Mouse (Mus musculus): Measurements from ENCODE around the gene Rbm20. TPM values are rescaled to one million over a fixed set of nuclear protein-coding genes. Genes with fewer than 3 reads are reported as not detected.
A peak's percentile ranks its signal among the peaks of the same experiment; 100 is the strongest.

The Rbm20 gene
- 2.5 and 3.8 TPM in 2 replicates for polyA plus RNA-seq (2012; rRNA removed)

GRCm38 (mm10) chr19:53676718-53677634 is at the start of gene Rbm20:
Gene Rbm20, plus strand, starts transcription at chr19:53677306.
- TF ChIP-seq POLR2A (IDR thresholded peaks at IDR 0.05; ENCODE audit: borderline replicate concordance, extremely low read depth, low read depth, low read length): no peak
- TF ChIP-seq CTCF (IDR thresholded peaks at IDR 0.05; ENCODE audit: insufficient read depth, low read length): no peak
- 2% methylated on average over 82 of the region's 82 CpGs for WGBS
- peak; percentile 15 for DNase-seq
- Histone ChIP-seq H3K4me1 (ENCODE audit: control insufficient read depth, insufficient read depth, low read length) (no peaks in the 10 kb centered on the region), H3K4me3 (replicated peaks; ENCODE audit: extremely low read depth, low read depth, low read length) (peak within 1 kb of the TSS; percentile 44)

GRCm38 (mm10) chr19:53638041-53638440 is 39.1 kb upstream of the Rbm20 start:
- TF ChIP-seq CTCF (IDR thresholded peaks at IDR 0.05; ENCODE audit: insufficient read depth, low read length) (no peak), POLR2A (IDR thresholded peaks at IDR 0.05; ENCODE audit: borderline replicate concordance, extremely low read depth, low read depth, low read length) (no peak)
- DNase-seq: no peak
- H3K4me1 ChIP-seq (ENCODE audit: control insufficient read depth, insufficient read depth, low read length): no peaks in the 10 kb centered on the region
- no peak overlapping the region for H3K4me3 ChIP-seq (replicated peaks; ENCODE audit: extremely low read depth, low read depth, low read length)
- 92% methylated on average over 2 of the region's 2 CpGs for WGBS

GRCm38 (mm10) chr19:53638727-53639126 is 38.4 kb upstream of the Rbm20 start:
- TF ChIP-seq CTCF (IDR thresholded peaks at IDR 0.05; ENCODE audit: insufficient read depth, low read length) (no peak), POLR2A (IDR thresholded peaks at IDR 0.05; ENCODE audit: borderline replicate concordance, extremely low read depth, low read depth, low read length) (no peak)
- 82% methylated on average over 8 of the region's 8 CpGs for WGBS
- DNase-seq: no peak
- Histone ChIP-seq H3K4me3 (replicated peaks; ENCODE audit: extremely low read depth, low read depth, low read length) (no peak overlapping the region), H3K4me1 (ENCODE audit: control insufficient read depth, insufficient read depth, low read length) (no peaks in the 10 kb centered on the region)

GRCm38 (mm10) chr19:53644020-53644595 is 33.0 kb upstream of the Rbm20 start:
- Histone ChIP-seq H3K4me3 (replicated peaks; ENCODE audit: extremely low read depth, low read depth, low read length) (no peak overlapping the region), H3K4me1 (ENCODE audit: control insufficient read depth, insufficient read depth, low read length) (no peaks in the 10 kb centered on the region)
- WGBS: 90% methylated on average over 9 of the region's 9 CpGs
- TF ChIP-seq POLR2A (IDR thresholded peaks at IDR 0.05; ENCODE audit: borderline replicate concordance, extremely low read depth, low read depth, low read length) (no peak), CTCF (IDR thresholded peaks at IDR 0.05; ENCODE audit: insufficient read depth, low read length) (no peak)
- no peak for DNase-seq

- no peak for DNase-seq
- no peak for TF ChIP-seq CTCF (IDR thresholded peaks at IDR 0.05; ENCODE audit: insufficient read depth, low read length)
- no peak for TF ChIP-seq POLR2A (IDR thresholded peaks at IDR 0.05; ENCODE audit: borderline replicate concordance, extremely low read depth, low read depth, low read length)
- no peaks in the 10 kb centered on the region; the same call in 1 of the 2 replicates for H3K4me1 ChIP-seq (ENCODE audit: control insufficient read depth, insufficient read depth, low read length)
These were observed 29.8 kb upstream of the Rbm20 start for GRCm38 (mm10) chr19:53647301-53647700.

GRCm38 (mm10) chr19:53648056-53648455 is 29.1 kb upstream of the Rbm20 start:
- TF ChIP-seq POLR2A (IDR thresholded peaks at IDR 0.05; ENCODE audit: borderline replicate concordance, extremely low read depth, low read depth, low read length) (no peak), CTCF (IDR thresholded peaks at IDR 0.05; ENCODE audit: insufficient read depth, low read length) (no peak)
- H3K4me1 ChIP-seq (ENCODE audit: control insufficient read depth, insufficient read depth, low read length): no peaks in the 10 kb centered on the region; the same call in 1 of the 2 replicates
- no peak for DNase-seq
- WGBS: 31% methylated on average over 5 of the region's 5 CpGs
- H3K4me3 ChIP-seq (replicated peaks; ENCODE audit: extremely low read depth, low read depth, low read length): no peak overlapping the region

More at GRCm38 (mm10) chr19:53647301-53647700, 29.8 kb upstream of the Rbm20 start:
- no peak overlapping the region for H3K4me3 ChIP-seq (replicated peaks; ENCODE audit: extremely low read depth, low read depth, low read length)
- WGBS: 85% methylated on average over 9 of the region's 9 CpGs

GRCm38 (mm10) chr19:53648802-53649236 is 28.3 kb upstream of the Rbm20 start:
- peak; percentile 59 for DNase-seq
- TF ChIP-seq POLR2A (IDR thresholded peaks at IDR 0.05; ENCODE audit: borderline replicate concordance, extremely low read depth, low read depth, low read length) (no peak), CTCF (IDR thresholded peaks at IDR 0.05; ENCODE audit: insufficient read depth, low read length) (peak; percentile 53)
- no peak overlapping the region for H3K4me3 ChIP-seq (replicated peaks; ENCODE audit: extremely low read depth, low read depth, low read length)
- H3K4me1 ChIP-seq (ENCODE audit: control insufficient read depth, insufficient read depth, low read length): no peaks in the 10 kb centered on the region; the same call in 1 of the 2 replicates
- WGBS: 43% methylated on average over 10 of the region's 10 CpGs

- 86% methylated on average over 6 of the region's 6 CpGs for WGBS
- Histone ChIP-seq H3K4me1 (ENCODE audit: control insufficient read depth, insufficient read depth, low read length) (no peaks in the 10 kb centered on the region; the same call in 1 of the 2 replicates), H3K4me3 (replicated peaks; ENCODE audit: extremely low read depth, low read depth, low read length) (no peak overlapping the region)
- no peak for TF ChIP-seq POLR2A (IDR thresholded peaks at IDR 0.05; ENCODE audit: borderline replicate concordance, extremely low read depth, low read depth, low read length)
- TF ChIP-seq CTCF (IDR thresholded peaks at IDR 0.05; ENCODE audit: insufficient read depth, low read length): 0 out of 2 replicates have a peak, but pooled peaks have one; percentile 4
- no peak for DNase-seq
These were observed 27.7 kb upstream of the Rbm20 start for GRCm38 (mm10) chr19:53649361-53649760.

GRCm38 (mm10) chr19:53649802-53650201 is 27.3 kb upstream of the Rbm20 start:
- WGBS: 27% methylated on average over 5 of the region's 5 CpGs
- no peak overlapping the region for H3K4me3 ChIP-seq (replicated peaks; ENCODE audit: extremely low read depth, low read depth, low read length)
- DNase-seq: no peak
- TF ChIP-seq CTCF (IDR thresholded peaks at IDR 0.05; ENCODE audit: insufficient read depth, low read length) (no peak), POLR2A (IDR thresholded peaks at IDR 0.05; ENCODE audit: borderline replicate concordance, extremely low read depth, low read depth, low read length) (no peak)
- no peaks in the 10 kb centered on the region; the same call in 1 of the 2 replicates for H3K4me1 ChIP-seq (ENCODE audit: control insufficient read depth, insufficient read depth, low read length)

All from lung, adult 2 months (tissue).